Mouse (Mus musculus): ENCODE results near the gene Diaph3.
"Not testable (repeated sequence)": the region's sequence is repeated elsewhere in the genome, so short reads cannot be mapped to it uniquely, and the experiment has no call there.

Gene Diaph3

DNA sequence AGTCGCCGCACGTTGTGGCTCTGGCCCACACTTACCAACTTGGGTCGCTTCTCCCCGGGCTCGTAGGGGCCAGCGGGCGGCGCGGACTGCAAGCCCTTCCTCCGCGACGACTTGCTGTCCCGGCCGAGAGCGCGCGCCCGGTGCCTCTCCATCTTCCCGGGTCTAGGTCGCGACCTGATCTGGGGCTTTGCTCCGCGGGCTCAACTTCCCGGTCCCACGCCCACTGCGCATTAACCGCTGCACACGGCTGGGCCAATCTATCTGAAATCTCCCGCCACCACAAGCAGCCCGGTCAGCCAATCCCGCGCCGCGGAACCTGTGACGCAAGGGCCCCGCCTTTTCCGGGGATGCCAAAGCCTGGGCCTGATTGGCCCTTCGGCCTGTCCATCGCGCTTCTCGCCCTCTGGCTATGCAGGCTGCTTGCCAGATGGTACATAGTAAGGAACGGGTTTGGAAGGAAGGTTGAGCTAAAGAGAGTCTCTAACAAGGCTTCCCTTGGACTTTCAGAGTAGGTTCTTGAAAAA lies at the start of gene Diaph3:
Gene Diaph3, minus strand, starts transcription at position 273 of the 524 bp plus-strand sequence.
- DNase-seq = peak; percentile 82 to 87

DNA sequence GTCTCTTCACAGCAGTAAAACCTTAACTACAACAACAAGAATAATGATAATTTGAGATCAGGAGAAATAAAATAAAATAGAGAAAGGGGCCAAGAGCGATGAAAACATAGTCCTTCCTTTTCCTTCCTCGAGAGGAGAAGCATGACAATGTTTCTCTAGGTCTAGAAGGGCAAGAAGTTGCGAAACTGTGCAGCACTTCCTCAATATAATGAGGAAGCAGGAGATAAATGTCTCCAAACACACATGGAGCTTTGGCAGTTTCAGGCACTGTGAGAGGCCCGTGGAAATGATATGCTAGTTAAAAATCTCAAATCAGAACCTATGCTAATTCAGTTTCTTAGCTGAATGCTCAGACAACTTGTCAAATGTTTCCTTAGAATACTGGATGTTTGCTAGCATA lies 49.6 kb upstream of the Diaph3 start:
- no peak for DNase-seq

DNA sequence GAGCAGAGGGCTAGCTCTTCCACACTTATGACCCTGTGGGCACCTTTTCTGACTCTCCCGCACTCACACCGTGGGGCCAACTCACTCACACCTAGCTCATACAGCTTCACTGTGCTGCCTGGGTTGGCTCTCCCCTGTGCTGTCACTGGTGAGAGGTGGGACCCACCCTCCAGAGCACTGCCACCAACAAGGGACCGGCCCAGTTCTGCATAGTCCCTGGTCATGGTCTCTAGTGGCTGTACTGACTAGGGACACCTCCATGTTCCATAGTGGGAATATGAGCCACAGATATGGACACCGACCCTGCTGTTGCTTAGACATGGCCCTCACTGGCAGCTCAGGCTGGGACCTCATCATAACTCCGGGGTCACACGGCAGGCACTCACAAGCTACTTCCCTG lies 30.5 kb upstream of the Diaph3 start:
- DNase-seq = no peak

DNA sequence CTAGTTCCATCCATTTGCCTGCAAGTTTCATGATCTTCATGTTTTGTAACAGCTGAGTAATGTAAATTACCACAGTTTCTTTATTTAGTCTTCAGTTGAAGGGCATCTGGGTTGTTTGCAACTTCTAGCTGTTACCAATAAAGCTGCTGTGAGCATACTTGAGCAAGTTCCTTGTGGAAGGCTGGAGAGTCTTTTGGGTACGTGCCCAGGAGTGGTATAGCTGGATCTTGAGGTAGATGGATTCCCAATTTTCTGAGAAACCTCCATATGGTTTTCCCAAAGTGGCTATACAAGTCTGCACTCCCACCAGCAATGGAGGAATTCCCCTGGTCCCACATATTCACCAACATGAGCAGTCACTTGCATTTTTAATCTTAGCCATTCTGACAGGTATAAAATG lies 28.1 kb upstream of the Diaph3 start:
- no peak for DNase-seq

DNA sequence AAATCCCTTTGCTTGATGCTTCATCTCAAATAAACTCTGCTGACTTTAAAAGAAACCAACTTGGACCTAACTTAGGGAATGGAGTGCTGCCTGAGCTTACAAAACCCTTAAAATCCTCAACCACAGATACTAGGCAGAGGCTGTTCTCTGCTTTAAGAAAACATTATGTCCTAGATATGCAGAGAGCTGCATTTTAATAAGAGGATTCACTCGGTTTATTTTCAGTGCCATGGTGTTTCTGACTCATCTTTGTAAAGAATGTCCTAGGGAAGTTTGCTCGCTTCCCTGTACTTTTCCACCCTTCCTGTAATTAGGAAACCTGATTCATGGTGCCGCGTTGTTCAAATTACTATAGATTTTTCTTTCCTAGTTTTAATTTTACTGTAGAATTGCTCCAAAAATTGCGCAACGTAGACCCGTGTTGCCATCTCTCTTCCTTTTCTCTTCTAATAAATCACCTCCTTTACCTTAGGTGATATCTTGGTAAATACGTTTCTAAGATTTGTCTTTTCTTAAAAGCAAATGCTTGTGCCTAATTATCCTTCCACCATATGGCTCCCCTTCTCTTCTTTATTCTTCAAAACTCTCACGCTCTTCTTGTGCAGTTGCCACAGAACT lies 14.7 kb upstream of the Diaph3 start:
- no peak for DNase-seq

DNA sequence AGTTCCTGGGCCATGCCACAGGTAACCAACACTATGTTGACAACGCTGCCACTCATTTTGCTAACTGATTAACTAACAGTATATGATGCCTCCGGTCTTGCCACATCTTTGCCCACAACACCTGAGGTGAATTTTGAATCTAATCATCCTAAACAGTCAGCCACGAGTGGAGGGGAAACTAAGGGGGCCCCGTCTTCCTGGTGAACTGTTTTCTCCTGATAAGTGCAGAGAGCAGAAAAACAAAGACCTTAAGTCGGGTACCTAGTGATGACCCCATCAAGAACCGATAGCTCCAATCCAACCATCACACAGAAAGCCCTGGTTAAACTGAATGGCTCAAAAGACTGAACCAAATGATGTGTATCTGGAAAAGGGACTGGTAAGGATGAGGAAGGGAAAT lies 8.6 kb upstream of the Diaph3 start:
- DNase-seq = no peak

DNA sequence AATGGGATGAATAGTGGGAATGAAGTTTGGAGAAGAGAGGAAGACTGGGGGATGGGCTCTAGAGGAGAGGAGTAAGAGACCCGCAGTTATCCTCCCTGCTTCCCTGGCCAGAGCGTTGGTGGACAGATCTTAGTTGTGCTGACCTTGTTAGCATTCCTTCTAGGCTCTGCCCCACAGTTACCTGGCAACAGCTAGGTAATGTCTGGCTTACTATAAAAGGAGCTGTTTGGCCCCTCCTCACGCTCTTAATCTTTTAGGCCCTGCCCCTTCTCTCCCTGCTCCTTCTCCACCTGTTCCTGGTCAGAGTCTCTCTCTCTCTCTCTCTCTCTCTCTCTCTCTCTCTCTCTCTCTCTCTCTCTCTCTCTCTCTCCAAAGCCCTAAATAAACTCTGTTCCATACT lies 5.7 kb upstream of the Diaph3 start:
- DNase-seq = no peak

DNA sequence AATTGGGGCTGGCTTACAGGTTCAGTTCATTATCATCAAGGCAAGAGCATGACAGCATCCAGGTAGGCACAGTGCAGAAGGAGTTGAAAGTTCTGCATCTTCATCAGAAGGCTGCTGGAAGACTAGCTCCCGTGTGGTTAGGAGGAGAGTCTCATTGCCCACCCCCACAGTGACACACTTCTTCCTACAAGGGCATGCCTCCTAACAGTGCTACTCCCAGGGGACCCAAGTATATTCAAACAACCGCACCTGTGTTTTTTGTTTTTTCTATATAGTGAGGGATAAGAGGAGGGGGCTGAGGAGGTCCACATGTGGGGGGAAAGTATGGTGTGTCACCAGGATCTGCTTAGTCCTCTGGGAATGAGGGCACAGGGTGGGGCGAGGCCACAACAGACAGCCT lies 4.3 kb upstream of the Diaph3 start:
- DNase-seq = no peak

DNA sequence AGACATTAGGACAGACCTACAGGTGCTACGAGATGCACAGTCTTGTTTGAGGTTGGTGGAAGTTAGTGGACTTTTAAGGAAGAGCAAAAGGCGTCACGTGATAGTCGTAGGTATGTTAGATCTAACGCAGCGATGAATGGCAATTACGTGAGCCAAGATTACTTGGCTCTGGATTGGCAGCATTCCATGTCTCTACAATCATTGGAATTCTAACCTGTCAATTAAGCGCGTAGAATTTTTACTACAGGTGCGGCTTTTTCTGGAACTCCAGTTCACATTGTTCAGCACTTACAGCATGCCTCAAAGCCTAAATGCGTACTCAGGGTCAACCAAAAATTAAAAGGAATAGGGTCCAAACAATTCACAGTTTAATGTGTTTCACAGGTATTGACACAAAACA lies 742 bp upstream of the Diaph3 start:
- DNase-seq = no peak

DNA sequence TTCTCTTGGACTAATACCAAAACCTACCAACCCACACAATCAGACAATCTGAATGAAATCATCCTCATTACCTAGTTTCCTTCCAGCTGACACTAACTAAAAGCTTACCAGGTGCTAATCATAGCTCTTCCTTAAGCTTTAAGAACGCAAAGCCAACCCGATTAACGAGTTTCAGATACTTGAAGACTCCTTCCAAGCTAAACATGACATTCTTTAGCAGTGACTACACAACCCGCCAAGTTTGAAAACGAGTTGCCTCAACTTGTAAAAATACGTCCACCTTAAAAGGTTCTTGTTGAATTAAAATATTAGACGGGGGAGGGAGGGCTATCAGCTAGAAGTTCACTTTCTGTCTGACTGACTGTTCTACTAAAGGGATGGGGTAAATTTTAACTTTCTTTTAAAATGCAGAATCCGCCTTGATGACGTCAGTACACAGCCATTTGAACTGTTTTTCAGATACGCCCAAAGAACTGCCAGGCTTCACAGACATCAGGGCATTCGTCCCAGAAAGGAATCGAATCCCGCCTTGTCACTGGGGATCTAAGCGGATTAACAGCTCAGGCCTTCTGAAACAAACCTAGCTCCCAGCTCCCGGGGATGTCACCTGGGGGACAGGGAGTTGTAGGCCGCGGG lies 590 bp downstream of the Diaph3 start:
- no peak for DNase-seq

DNA sequence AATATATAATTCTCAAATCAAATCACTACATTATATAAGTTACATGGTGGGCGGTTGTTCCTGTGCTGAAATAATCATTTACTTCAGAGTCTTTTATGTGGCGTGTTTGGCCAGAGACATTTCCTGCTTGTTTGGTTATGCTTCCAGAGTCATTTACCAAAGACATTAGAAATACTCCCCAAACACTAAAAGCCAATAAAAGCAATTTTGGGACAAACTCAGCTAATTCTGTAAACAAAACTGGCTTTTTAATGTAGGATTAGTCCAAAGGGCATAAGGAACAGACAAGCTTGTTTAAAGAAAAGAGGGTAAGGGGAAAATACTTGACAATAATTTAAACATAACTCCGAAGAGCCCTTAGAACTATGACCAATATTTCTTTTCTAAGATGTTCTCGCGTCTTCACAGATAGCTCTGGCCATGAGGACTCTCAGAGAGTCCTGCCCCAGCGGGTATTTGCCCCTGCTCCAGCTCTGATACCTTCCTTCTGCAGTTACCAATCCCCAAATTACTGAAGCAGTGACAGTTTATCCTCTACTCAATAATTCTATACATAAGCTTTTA lies 14.9 kb downstream of the Diaph3 start:
- no peak for DNase-seq

DNA sequence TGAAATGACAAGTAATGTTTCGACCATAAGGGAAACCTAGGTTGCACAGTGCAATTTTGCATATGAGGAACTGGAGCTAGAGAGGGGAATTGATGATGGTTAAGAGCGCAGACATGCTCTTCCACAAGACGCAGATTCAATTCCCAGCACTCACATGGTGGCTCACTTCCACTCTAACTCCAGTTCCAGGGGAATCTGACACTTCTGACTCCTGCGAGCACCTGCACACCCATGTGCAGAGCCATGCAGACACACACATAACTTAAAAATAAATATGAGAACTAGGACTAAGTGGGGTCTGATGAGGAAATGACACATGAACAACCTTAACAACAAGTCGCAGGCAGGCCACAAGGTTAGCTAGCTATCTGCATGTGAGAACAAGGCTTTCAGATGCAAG lies 15.5 kb downstream of the Diaph3 start:
- no peak for DNase-seq

DNA sequence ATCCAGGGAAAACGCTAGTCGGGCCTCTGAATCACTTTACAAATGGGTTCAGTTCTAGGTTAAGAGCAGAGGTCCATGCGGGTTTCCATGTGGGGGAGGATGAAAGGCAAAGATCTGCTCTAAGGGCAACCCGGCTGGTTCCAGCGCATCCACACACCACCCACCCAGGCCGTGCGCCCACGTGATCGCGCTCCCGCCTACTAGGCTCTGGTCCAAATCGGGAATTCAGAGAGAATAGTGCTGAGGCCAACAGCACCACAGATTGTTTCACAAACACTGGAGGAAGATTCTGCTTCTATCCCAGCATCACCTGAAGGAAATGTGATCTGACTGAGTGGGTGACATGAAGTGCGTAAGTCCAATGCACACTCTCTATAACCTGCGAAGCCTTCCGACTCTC lies 17.9 kb downstream of the Diaph3 start:
- DNase-seq = no peak

DNA sequence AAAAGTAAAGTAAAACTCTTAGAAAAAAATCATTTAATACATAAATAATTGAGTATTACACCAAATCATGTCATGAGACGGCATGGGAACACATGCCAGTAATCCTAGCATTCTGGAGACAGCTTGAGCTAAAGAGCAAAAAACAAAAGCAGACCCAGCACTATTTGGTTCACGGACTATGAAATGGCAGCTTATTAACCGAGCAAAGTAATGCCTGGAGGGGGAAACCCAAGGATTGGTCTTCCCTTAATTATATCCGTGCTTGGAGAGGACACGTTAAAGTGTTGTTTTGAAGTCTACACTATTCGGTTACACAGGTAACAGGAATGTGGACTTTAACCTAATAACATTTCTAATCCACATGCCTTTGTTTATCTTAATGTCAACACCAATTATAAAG lies 19.2 kb downstream of the Diaph3 start:
- no peak for DNase-seq

DNA sequence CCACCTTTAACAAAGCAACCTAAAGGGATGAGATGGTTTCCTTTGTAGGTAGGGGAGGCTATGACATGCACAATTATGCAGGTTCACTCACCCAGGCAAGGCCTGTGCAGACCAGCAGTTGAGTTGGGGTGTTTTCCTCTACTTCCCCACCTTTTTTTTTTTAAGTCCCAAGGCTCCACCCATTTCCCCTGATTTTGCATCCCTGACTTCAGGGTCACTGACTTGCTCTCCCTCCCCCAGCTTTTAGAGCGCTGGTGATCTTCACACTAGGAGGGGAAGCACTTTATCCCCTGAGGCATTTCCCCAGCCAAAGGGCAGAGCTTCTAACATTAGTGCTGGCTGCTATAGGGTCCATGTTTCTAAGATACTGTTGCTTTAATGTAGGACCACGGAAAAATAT lies 30.4 kb downstream of the Diaph3 start:
- DNase-seq = no peak

DNA sequence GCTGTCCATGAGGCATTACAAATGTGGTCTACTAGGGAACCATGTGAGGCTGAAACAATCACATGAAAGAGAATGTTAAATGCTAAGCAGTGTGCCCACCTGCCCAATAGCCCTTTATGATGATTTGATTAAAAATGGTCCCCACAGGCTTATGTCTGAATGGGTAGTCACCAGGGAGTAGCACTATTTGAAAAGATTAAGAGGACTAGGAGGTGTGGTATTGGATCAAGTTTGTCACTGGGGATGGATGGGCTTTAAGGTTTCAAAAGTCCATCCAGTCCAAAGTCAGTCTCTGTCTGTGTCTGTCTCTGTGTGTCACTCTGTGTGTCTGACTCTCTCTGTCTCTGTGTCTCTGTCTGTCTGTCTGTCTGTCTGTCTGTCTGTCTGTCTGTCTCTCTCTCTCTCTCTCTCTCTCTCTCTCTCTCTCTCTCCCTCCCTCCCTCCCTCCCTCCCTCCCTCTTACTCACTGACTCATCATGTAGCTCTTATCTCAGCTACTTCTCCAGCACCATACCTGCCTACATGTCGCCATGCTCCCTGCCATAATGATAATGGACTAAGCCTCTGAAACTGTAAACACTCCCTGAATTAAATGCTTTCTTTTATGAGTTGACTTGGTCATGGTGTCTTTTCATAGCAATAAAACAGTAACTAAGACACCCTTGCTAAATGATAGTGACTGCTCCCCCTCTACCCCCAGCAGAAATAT lies 41.5 kb downstream of the Diaph3 start:
- no peak for DNase-seq

DNA sequence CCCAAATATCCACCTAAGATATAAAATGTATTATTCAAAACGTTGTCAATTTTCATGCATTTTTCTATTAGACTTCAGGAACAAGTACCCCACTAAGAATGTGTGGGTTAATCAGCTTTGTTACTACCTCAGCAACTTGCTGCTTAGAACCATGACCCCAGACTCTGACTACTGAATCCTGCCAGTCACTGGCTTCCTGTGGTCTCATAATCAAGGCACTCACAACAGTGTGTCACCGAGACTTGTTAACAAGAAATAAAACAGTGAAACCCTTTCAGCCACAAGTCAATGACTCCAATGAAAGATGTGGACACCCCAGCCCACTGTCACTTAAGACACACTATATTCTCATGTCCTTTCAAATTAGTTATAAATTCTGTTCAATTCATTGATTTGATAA lies 42.9 kb downstream of the Diaph3 start:
- no peak for DNase-seq

DNA sequence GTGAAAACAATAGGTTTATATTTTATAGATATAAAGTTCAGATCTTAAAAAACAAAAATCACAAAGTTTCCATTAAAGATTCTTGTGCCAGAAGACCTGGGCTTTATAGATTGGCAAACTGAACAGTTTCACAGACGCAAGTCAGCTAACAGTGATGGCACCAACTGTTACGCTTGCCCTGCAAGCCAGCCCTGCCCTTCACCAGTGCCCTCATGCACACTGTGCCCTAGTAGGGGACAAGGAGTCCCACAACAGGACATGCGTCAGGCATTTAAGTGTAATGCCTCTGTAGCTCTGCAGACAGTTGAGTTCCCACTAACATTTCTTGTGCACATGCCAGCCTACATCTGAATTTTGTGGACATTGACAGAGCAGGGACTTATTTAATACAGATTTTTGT lies 49.5 kb downstream of the Diaph3 start:
- DNase-seq = no peak

DNA sequence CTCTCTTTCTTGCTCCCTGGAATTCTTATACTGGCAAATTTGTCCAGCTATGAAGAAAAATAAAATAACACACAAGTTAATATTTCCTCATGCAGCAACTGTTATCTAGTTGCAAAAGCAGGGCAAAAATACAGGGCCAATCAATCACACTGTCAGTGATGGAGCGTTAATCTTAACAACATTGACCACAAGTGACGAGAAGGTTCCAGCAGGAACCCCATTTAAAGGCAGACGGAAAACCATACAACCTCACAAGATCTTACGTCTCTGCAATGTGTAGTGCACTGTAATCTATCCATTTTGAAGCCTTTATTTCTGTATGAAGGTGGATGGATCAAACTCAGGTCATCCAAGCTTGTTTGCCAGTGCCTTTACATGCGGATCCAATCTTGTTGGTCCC lies 49.9 kb downstream of the Diaph3 start:
- no peak for DNase-seq

DNA sequence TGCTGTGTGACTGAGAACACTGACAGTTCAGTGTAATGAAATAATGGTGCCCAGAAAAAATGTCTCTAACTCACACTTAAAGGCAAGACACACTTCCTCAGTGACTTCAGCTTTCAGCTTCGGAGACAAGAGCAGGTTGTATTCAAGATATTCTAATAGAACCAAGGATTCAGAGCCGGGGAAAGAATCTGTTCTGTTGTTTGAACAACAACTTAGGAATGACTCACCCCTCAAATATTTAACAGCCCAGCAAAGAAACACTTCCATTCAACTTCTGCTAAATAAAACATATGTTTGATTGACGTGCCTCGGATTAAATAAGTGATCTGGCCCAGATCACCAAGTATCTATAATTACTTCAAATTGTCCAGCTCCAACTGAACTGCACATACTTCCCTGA lies 52.1 kb downstream of the Diaph3 start:
- DNase-seq = no peak

DNA sequence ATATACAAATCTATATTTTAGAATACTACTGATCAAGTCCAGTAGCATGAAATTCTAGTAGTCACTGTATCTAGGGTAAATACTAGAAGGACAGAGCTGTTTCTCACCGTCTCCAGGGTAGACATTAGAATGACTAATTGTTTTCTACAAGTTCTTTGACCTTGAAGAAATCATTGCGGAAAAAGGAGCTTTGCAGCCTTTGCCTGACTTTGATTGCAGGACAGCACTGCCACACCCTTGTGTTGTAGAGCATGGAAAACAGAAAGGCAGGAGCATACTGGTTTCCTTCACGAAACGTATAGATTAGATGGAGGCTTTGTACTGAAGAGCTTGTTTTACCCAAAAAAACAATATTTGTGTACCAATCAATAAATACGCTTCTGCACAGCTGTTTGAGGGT lies 52.6 kb downstream of the Diaph3 start:
- no peak for DNase-seq

DNA sequence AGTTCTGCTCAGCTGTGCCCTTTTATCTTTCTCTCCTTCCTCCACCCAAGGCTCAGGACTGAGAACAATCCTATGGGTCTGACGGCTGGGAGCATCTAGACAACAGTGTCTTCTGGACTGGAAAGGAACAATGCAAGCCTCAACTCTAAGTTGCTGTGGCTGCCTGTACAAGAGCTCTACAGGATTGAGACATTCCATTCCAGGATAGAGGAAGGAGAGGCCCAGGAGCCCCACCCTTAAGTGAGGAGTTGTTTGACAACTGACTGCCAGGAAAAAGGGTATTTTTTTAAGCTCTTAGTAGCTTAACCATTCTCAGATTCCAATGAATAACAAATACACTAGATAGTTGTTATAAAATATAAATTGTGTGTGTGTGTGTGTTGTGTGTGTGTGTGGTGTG lies 53.0 kb downstream of the Diaph3 start:
- no peak for DNase-seq

DNA sequence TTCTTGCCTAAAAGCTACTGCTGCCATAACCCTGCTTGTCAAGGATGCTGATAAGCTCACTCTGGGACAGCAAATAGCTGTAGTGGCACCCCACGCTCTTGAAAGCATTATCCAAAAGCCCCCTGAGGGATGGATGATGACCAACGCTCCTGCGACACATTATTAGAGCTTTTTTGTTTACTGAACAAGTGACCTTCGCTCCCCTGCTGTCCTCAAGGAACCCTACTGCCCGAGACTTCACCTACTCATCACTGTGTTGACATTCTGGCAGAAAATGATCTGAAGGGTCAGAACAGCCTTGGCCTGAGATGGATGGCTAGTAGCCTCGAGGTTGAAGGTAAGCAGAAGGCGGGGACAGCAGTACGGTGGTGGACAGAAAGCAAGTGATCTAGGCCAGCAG lies 56.1 kb downstream of the Diaph3 start:
- DNase-seq = not testable (repeated sequence)

DNA sequence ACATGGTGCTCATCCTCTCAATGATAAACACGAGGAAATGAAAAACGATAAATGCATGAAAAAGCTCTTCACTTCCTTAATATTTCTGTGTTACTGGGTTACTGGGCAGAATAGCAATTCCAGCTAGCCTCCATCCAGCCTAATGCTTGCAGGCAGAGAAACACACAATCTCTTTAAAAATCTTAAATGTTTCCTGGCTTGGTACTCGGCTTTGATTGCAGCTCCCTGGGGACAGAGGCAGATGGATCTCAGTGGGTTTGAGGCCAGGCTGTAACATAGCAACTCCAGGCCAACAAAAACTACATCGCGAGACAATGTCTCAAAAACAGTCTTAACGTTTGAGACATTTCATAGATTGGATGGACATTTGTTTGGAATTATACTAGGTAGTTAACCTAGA lies 57.1 kb downstream of the Diaph3 start:
- no peak for DNase-seq

Measured in cerebellum, adult 18-20 months (tissue).